Mouse (Mus musculus): ENCODE results near the gene Phgr1. TPM values are rescaled to one million over a fixed set of nuclear protein-coding genes. Genes with fewer than 3 reads are reported as not detected.
A peak's percentile ranks its signal among the peaks of the same experiment; 100 is the strongest.

The Phgr1 gene
- not detected in 2 replicates for polyA plus RNA-seq (2016; fragmentation: Nextera tagmentation; extraction: Ambion mirVana)

DNA sequence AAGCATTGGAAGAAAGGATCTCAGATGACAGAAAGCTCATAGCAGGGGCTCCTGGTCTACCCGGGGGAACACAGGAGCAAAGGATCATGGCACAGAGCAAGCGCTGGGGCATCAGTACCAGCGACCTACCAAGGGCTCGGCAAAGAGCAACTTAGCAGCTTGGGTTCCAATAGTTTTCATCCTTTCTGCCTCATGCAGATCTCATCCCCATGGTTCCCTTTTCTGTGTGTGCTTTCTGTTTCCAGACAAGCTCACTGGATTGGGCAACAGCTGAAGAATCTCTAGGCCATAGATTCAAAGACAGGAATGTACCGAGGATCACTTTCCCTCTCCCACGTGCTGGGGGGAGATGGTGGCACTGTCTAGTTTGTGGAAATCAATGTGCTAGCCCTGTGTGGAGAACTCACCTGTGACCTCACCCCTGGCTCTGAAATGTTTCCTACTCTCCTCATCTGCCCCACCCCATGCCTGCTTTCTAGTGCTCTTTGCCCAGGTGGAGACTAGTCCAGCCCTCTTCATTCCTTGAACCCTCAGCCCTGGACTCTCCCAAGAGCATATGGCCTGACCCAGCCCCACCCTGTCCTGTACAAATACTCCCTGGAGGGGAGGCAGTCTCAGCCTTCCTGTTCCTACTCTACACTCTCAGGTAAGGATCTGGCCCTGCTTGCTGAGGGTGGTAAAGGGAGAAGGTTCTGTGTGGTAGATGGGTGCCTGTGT, at the start of gene Phgr1:
Gene Phgr1, plus strand, starts transcription at position 612 of the 717 bp plus-strand sequence.
- H3K9ac ChIP-seq, result no peak within 1 kb of the TSS
- 84% methylated on average over 6 of the region's 6 CpGs for WGBS
- ATAC-seq (ENCODE audit: low FRiP score), result no peak

DNA sequence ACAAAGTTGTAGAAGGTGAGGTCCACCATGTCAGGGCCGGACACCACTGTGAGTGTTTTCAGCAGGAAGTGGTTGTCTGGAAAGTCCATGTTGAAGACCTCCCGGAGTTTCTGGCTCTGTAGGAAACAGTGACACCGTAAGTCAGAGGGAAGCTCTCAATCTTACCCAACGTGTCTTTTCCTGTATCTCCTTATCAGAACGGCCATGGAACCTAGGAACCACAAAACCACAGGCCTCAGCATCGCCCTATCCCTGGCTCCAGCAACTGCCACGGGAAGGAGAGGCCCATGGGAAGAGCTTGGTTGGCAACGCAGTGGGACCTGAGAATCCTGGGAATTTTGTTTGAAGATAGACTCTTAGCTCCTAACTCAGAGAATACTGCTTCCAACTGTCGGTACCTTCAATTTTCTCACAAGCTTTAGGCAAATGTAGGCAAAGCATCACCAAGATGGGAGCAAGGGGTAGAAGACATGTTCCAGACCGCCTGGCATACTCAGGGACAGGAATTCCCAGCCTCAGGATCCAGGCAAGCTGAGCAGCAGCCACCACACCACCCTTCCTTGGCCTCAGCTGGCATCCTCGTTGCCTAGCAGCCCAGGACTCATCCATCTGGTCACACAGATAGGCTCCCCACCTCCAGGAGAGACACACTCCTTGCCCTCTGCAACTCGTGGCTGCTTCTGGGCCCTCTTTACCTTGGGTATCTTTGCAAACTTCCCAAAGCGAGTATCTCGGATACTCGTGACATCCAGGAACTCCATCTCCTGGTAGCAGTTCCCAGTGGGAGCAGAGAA, 48.7 kb upstream of the Phgr1 start:
- no peak overlapping the region for H3K27ac ChIP-seq
- no peak overlapping the region for H3K9ac ChIP-seq
- no peak for ATAC-seq (ENCODE audit: low FRiP score)
- H3K4me3 ChIP-seq, result no peak overlapping the region
- H3K9me3 ChIP-seq (replicated peaks), result no peaks in the 10 kb centered on the region
- H3K4me2 ChIP-seq (replicated peaks), result no peak overlapping the region
- peaks cover 8% of the 10 kb centered on the region for H3K4me1 ChIP-seq
- WGBS, result 83% methylated on average over 15 of the region's 15 CpGs
- peaks cover 37% of the 10 kb centered on the region for H3K27me3 ChIP-seq
- no peaks in the 10 kb centered on the region for H3K36me3 ChIP-seq

More for the DNA sequence above, at the start of gene Phgr1:
- H3K4me2 ChIP-seq (replicated peaks), result no peak within 1 kb of the TSS
- no peaks in the 10 kb centered on the region for H3K9me3 ChIP-seq (replicated peaks)
- H3K27me3 ChIP-seq, result peaks cover 11% of the 10 kb centered on the region
- no peak within 1 kb of the TSS for H3K27ac ChIP-seq
- H3K4me3 ChIP-seq, result no peak within 1 kb of the TSS
- H3K4me1 ChIP-seq, result no peaks in the 10 kb centered on the region
- no peaks in the 10 kb centered on the region for H3K36me3 ChIP-seq

DNA sequence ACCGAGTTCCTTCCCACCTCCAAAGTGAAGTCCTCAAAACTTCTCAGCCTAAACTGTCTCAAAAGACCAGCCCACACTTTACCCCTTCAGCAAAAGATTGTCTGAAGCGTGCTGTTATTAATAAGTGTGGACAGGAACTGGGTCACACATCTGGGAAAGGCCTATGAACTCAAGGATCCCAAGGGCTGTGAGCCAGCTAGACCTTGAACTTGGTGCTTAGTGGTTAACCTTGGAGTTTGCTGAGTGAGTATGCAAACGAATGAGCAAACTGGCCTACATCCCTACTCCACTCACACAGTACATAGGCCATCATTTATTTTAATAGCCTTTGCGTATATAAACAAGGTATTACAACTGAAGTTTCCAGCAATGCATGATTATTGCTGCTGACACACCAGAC, 47.1 kb upstream of the Phgr1 start:
- Histone ChIP-seq H3K4me3 (no peak overlapping the region), H3K4me2 (replicated peaks) (no peak overlapping the region)
- 91% methylated on average over 4 of the region's 4 CpGs for WGBS

DNA sequence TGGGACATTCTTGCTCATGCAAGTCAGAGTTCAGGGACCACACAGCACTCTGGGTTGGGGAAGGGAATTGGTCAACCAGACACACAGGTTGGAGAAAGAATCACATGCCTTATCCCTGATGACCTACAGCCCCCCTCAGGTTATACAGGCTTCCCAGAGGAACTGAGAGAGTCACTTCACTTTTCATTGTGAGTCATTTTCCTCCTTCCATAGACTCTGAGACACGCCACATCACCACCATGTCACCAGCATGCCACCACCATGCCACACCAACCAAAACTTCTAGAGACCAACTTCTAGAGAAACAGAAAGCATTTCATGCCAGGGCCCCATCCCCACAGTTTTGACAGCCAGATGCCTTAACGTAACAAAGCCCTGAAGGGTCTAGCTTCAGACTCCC, 45.7 kb upstream of the Phgr1 start:
- no peaks in the 10 kb centered on the region for H3K9me3 ChIP-seq (replicated peaks)

More for the DNA sequence above, 47.1 kb upstream of the Phgr1 start:
- Histone ChIP-seq H3K9ac (no peak overlapping the region), H3K27ac (no peak overlapping the region), H3K9me3 (replicated peaks) (no peaks in the 10 kb centered on the region), H3K4me1 (peaks cover 10% of the 10 kb centered on the region), H3K36me3 (no peaks in the 10 kb centered on the region), H3K27me3 (peaks cover 45% of the 10 kb centered on the region)
- ATAC-seq (ENCODE audit: low FRiP score), result no peak

DNA sequence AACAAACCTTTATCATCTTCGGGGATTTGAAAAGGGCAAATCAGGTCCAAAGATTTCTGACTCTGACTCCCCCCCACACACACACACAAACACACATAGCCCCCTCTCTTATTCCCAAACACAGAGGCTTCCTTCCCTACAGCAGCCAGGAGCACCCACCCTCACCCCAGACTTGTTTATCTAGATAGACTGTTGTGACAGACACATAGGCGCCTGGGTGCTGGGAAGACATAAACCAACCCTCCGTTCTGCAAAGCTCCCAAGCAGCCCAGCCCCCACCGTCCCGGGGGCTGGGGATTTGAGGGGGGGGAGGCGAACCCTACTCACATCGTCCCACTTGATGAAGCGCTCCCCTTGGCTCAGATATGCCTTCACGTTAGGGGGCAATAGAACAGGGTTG, 44.7 kb upstream of the Phgr1 start:
- Histone ChIP-seq H3K4me1 (peaks cover 10% of the 10 kb centered on the region), H3K9me3 (replicated peaks) (no peaks in the 10 kb centered on the region), H3K36me3 (no peaks in the 10 kb centered on the region), H3K27me3 (peaks cover 47% of the 10 kb centered on the region), H3K4me2 (replicated peaks) (no peak overlapping the region), H3K4me3 (no peak overlapping the region), H3K27ac (no peak overlapping the region), H3K9ac (no peak overlapping the region)
- 28% methylated on average over 9 of the region's 9 CpGs for WGBS
- no peak for ATAC-seq (ENCODE audit: low FRiP score)

More for the DNA sequence above, 45.7 kb upstream of the Phgr1 start:
- ATAC-seq (ENCODE audit: low FRiP score), result no peak
- H3K9ac ChIP-seq, result no peak overlapping the region
- H3K4me1 ChIP-seq, result peaks cover 10% of the 10 kb centered on the region
- H3K36me3 ChIP-seq, result no peaks in the 10 kb centered on the region
- 91% methylated on average over 2 of the region's 2 CpGs for WGBS
- H3K4me3 ChIP-seq, result no peak overlapping the region
- H3K27ac ChIP-seq, result no peak overlapping the region
- H3K4me2 ChIP-seq (replicated peaks), result no peak overlapping the region
- H3K27me3 ChIP-seq, result peaks cover 53% of the 10 kb centered on the region

DNA sequence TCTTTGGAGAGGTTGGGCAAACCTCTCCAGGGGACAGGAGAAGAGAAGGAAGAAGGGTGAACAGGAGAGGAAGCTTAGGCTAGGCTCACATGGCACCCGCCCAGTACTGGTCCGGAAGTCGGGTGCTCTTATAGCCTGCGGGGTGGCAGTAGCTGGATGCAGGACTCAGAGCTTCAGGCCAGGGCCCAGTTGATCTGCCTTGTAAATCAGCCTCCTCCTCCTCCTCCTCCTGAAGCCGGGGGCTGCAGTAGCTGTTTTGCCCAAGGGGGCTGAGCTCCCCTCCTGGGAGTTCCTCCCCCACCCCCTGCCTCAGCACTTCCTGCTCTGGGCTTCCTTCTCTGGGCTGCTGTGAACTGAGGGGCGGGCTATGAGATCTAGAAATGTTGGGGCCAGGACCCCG, 44.2 kb upstream of the Phgr1 start, which contains the start of gene Plcb2:
Gene Plcb2, minus strand, starts transcription at position 102 of the 400 bp plus-strand sequence.
- no peak for ATAC-seq (ENCODE audit: low FRiP score)
- Histone ChIP-seq H3K36me3 (no peaks in the 10 kb centered on the region), H3K27ac (no peak within 1 kb of the TSS), H3K4me2 (replicated peaks) (no peak within 1 kb of the TSS), H3K27me3 (peaks cover 43% of the 10 kb centered on the region), H3K9me3 (replicated peaks) (no peaks in the 10 kb centered on the region), H3K4me1 (peaks cover 10% of the 10 kb centered on the region), H3K9ac (no peak within 1 kb of the TSS), H3K4me3 (no peak within 1 kb of the TSS)
- WGBS, result 21% methylated on average over 7 of the region's 7 CpGs

DNA sequence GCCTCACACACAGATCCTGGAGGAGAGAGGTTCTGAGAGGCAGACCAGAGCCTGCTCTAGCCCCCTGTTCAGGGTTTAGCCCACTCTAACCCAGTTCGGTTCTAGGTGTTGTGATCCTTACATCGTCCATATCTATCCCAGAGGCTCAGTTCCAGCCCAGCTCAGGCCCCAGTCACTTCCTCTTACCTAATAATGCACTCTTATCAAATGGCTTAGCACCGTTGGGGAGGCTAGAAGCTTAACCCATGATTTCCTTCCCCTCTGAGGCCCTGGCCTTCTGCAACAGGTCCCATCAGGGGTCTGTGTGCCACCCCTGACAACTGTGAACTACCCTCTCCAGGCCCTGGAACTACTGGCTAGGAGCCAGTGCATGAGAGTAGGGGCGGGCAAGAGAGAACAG, 43.4 kb upstream of the Phgr1 start:
- Histone ChIP-seq H3K9ac (no peak overlapping the region), H3K36me3 (no peaks in the 10 kb centered on the region), H3K27ac (no peak overlapping the region), H3K27me3 (peaks cover 38% of the 10 kb centered on the region), H3K4me1 (peaks cover 10% of the 10 kb centered on the region), H3K9me3 (replicated peaks) (no peaks in the 10 kb centered on the region), H3K4me2 (replicated peaks) (no peak overlapping the region), H3K4me3 (no peak overlapping the region)
- WGBS, result 47% methylated on average over 4 of the region's 4 CpGs
- no peak for ATAC-seq (ENCODE audit: low FRiP score)

DNA sequence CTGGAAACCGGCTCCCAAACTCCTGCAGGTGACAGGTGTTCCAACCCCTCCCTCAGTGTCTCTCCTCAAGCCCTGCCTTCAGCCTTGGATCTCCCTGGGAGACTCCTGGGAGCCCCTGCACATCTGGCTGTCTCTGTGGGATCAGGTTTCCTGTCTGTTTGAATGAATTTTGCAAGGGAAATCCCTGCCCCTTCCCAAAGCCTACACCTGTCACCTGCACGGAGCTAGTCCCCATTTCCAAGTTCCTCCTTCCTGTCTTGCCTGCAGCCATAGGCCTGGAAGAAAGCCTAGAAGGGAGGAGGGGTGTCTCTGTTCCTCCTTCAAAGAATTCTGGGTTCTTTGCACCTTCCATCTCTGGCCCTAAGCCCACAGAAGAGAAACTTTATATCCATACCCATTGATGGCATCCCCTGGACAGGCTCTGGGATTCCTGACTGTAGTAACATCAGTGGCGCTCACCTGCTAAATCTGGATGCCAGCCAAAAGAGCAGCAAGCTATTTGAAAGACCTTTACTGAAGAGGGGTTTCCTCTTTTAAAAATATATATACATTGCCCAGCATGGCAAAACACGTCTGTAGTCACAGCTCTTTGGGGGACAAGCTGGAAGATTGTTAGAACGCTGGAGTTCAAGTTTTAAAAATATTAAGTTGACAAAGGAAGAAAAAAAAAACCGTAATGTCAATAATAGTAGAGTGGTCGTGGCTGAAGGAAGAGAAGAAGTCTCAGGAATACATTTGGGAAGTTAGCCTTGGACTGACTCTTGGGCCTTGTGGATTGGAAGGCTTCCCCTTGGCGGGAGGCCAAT, 42.5 kb upstream of the Phgr1 start:
- no peak overlapping the region for H3K9ac ChIP-seq
- no peaks in the 10 kb centered on the region for H3K9me3 ChIP-seq (replicated peaks)
- H3K27ac ChIP-seq, result no peak overlapping the region
- H3K4me1 ChIP-seq, result peaks cover 10% of the 10 kb centered on the region
- H3K4me3 ChIP-seq, result no peak overlapping the region
- 27% methylated on average over 8 of the region's 8 CpGs for WGBS
- H3K36me3 ChIP-seq, result no peaks in the 10 kb centered on the region
- ATAC-seq (ENCODE audit: low FRiP score), result no peak
- no peak overlapping the region for H3K4me2 ChIP-seq (replicated peaks)
- peaks cover 38% of the 10 kb centered on the region for H3K27me3 ChIP-seq

DNA sequence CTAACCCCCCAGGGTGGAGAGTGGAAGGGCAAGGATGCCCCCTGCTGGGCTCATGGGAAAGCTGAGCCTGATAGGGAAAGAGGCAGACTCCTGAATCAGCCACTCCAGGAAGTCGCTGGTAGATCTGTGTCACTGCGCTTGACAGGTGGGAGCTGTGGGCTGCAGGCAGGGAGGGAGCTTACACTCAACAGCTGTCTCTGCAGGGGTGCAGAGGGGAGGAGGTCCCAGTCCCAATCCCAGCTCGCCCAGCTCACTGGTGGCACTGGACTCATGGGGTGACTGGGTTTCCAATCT, 42.0 kb upstream of the Phgr1 start:
- Histone ChIP-seq H3K4me1 (peaks cover 10% of the 10 kb centered on the region), H3K4me3 (no peak overlapping the region), H3K36me3 (no peaks in the 10 kb centered on the region), H3K4me2 (replicated peaks) (no peak overlapping the region), H3K9ac (no peak overlapping the region), H3K9me3 (replicated peaks) (no peaks in the 10 kb centered on the region), H3K27ac (no peak overlapping the region), H3K27me3 (peaks cover 38% of the 10 kb centered on the region)
- peak; percentile 35; the same call in 1 of the 2 replicates for ATAC-seq (ENCODE audit: low FRiP score)
- 8% methylated on average over 3 of the region's 3 CpGs for WGBS

DNA sequence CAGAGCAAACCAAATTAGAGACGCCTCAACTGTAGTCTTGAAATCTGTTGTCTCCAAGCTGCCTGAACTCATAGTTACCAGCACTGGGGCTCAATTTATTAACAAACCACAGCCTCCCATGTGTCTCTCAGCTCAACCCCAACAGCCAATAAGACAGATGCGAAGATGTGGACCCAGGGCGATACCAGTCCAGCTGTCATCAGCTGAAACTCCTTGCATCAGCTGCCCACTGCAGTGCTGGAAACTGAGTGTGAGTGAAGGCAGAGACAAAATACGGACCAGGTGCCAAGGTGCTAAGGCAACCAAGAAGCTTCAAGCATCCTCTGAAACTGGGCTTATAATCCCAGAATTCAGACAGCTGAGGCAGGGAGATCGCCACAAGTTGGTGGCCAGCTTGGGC, 40.6 kb upstream of the Phgr1 start:
- H3K9ac ChIP-seq, result no peak overlapping the region
- peaks cover 38% of the 10 kb centered on the region for H3K27me3 ChIP-seq
- H3K9me3 ChIP-seq (replicated peaks), result no peaks in the 10 kb centered on the region
- ATAC-seq (ENCODE audit: low FRiP score), result no peak
- WGBS, result 85% methylated on average over 5 of the region's 5 CpGs
- no peaks in the 10 kb centered on the region for H3K36me3 ChIP-seq
- H3K27ac ChIP-seq, result no peak overlapping the region
- no peak overlapping the region for H3K4me3 ChIP-seq
- no peak overlapping the region for H3K4me2 ChIP-seq (replicated peaks)
- peaks cover 10% of the 10 kb centered on the region for H3K4me1 ChIP-seq

DNA sequence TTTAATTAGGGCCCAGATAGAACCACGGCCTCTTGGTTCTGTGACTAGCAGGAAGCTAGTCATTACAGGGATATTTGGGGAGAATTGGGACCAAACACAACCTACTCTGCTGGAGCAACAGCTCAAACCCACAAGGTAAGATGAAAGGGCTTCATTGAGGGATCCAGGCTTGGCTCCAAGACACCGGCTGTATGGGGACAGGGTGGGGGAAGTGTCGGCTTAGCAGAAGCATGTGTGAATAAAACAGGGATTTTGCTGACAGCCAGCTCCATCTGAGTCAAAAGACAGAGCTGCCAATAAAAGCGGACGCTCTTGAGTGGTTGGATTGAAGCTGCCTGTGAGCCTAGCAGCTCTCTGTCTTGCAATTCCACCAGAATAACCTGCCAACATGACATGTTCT, 39.2 kb upstream of the Phgr1 start:
- peaks cover 24% of the 10 kb centered on the region for H3K27me3 ChIP-seq
- H3K9me3 ChIP-seq (replicated peaks), result no peaks in the 10 kb centered on the region
- 64% methylated on average over 5 of the region's 5 CpGs for WGBS
- H3K4me3 ChIP-seq, result no peak overlapping the region
- no peak overlapping the region for H3K9ac ChIP-seq
- no peak overlapping the region for H3K27ac ChIP-seq
- no peaks in the 10 kb centered on the region for H3K36me3 ChIP-seq
- H3K4me2 ChIP-seq (replicated peaks), result no peak overlapping the region
- peaks cover 5% of the 10 kb centered on the region for H3K4me1 ChIP-seq
- no peak for ATAC-seq (ENCODE audit: low FRiP score)

DNA sequence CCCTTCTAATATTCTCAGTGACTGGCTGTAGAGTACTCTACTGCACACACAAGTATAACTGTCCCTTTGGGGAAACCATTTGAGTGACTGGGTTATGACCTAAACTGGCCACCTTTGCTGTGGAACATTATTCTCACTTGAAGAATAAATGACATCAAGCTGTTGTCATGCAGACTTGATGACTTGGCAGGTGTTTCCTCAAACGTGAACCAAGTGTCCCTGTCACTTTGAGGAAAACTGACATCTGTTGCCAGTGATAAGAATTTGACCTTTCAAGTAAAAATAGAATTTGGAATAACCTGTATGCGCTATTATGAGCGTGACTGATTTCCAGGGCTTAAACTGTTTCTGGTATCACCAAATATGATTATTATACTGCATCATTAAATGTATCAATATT, 32.2 kb upstream of the Phgr1 start:
- Histone ChIP-seq H3K27me3 (peaks cover 25% of the 10 kb centered on the region), H3K9me3 (replicated peaks) (no peaks in the 10 kb centered on the region), H3K27ac (no peak overlapping the region), H3K36me3 (no peaks in the 10 kb centered on the region), H3K4me3 (no peak overlapping the region), H3K9ac (no peak overlapping the region), H3K4me2 (replicated peaks) (no peak overlapping the region), H3K4me1 (peaks cover 8% of the 10 kb centered on the region)
- 65% methylated on average over 3 of the region's 3 CpGs for WGBS
- no peak for ATAC-seq (ENCODE audit: low FRiP score)
